Mouse (Mus musculus): ENCODE measurements at regions not wholly inside any gene's neighbourhood (a gene's known extent, or its start where the extent isn't known, plus 50 kb on each side); places are given as distances from the start of the nearest gene placed in this dataset.

DNA sequence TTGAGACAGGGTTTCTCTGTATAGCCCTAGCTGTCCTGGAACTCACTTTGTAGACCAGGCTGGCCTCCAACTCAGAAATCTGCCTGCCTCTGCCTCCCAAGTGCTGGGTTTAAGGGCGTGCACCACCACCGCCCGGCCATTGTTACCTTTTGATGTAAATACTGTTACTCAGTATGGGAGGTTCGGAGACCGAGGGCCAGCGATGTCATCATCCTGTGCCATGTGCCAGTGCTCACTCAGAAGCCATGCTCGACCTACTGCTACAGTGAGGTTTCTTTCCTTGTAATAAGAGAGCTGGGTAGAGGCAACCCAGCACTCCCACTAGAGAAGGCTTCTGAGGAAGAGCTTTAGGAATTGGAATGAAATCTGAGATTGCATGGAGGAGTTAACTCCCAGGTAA lies 191.6 kb upstream of the Tgfbr2 start:
- DNase-seq (ENCODE audit: extremely low spot score, low spot score) = no peak

- no peak for DNase-seq (ENCODE audit: extremely low spot score, low spot score)
Observed at GRCm38 (mm10) chr9:116366193-116366592, 191.0 kb upstream of the Tgfbr2 start.

DNA sequence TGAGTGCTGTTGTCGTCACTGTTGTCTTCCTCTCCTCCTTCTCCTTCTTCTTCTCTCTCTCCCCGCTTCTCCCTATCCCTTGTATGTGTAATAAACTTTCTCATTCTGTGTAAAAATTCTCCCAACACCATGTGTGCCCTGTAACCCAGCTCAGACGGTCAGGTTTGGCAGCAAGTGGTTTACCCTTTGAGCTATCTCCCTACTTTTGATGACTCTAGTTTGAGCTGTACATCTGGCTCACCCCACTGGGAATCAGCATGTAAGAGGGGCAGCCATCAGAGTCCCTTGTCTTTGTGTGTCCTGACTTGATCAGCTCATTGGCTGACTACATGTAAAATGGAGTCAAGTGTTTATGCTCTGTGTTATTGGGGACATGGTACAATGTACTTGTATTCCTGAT lies 190.5 kb upstream of the Tgfbr2 start:
- no peak for DNase-seq (ENCODE audit: extremely low spot score, low spot score)

DNA sequence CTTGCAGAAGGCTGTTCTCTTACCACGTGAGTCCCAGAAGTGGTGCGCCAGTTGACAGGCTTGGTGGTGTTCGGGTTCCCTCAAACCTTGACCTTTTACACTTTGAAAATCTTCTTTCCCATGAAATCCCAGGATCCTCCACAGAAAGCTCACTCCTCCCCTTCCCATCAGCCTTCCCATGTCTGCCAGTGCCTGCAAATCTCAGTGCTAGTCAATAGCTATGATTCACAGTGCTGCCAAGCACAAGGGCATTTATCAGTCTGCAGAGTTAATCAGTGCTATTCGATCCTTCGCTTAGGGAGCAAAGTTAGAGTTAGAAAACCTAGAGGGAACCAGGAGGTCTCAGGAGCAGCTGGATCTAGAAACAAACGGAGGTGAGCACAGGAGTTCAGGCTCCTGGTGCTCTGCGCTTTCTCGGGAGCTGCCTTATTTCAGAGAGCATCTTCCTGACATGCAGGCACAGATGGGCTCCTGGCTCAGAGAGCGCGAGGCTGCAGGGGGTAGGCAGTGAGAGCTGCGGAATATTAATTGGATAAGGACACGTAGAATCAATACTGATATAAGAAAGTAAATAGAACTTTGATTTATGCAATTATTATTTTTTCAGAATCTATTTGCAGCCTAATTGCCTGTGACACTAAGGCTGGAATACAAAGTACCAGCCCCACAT lies 190.0 kb upstream of the Tgfbr2 start:
- no peak for DNase-seq (ENCODE audit: extremely low spot score, low spot score)

DNA sequence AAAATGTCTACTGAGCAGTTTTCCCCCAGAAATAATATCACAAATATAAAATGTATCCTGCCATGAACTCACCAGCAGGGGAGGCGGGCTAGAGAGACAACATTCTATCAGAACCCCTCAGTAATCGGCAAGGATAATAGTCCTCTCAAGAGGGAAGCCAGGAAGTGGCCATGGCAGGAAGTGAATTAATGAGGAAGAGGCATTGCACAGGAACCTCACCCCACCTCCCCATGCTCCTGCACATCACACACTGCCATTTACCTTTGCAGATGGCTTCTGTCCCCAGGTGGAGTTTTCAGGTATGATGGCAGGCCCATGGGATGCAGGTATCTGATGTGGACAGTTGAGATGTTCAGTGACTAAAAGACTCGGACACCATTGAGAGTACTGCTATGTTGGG lies 185.9 kb upstream of the Tgfbr2 start:
- no peak for DNase-seq (ENCODE audit: extremely low spot score, low spot score)

DNA sequence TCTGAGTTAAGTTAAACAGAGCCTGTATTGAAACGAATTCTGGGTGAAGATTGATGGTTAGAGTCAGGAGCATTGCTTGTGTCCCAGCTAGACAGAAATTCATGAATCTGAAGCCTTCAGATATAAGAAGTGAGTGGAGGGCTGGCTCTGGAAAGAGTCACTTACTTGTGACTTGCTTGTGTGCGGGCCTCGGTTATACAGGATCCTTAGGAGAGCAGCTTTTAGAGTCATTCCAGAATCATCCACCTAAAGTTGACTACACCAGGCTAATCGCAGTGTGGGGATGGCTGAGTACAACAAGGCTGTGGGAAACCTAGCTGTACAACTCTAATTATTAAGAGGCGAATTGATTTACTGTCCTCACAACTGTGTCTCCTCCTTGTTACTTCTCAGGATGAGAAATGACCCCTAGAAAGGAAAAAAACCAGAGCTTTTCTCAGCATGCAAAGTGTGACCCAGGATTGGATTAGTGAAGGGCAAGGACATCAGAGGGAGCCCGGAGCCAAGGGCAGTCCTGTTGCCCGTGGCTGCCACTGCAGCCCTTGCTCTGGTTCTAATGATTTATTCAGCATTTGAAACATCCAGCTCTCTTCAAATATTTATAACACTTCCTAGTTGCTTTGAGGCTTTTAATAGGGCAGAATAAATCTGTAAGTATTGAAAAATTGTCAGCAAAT lies 179.0 kb upstream of the Tgfbr2 start:
- DNase-seq (ENCODE audit: extremely low spot score, low spot score) = no peak

GRCm38 (mm10) chr9:116352801-116353494 lies 177.8 kb upstream of the Tgfbr2 start:
- no peak for DNase-seq (ENCODE audit: extremely low spot score, low spot score)

- no peak for DNase-seq (ENCODE audit: extremely low spot score, low spot score)
Observed at GRCm38 (mm10) chr9:116350804-116351547, 175.8 kb upstream of the Tgfbr2 start.

DNA sequence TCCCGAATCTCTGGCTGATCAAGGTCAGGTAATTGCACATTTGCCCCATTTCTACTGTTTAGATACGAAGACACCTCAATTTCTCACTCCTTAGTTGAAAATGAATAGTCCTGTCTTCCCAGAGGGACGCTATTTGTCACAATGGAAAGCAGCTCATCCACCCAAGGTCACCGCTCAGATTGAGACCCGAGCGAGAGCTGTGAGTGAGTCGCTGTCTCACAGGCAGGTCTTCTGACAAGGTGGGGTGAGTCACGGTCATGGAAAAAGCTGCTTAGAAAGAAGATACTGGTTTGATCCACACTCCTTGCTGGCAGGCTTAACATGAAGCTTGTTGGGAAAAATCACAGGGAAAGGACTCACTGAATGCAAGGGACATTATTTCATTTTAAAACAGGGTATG lies 171.9 kb upstream of the Tgfbr2 start:
- no peak for DNase-seq (ENCODE audit: extremely low spot score, low spot score)

- no peak for DNase-seq (ENCODE audit: extremely low spot score, low spot score)
Observed at GRCm38 (mm10) chr9:116346495-116346894, 171.3 kb upstream of the Tgfbr2 start.

DNA sequence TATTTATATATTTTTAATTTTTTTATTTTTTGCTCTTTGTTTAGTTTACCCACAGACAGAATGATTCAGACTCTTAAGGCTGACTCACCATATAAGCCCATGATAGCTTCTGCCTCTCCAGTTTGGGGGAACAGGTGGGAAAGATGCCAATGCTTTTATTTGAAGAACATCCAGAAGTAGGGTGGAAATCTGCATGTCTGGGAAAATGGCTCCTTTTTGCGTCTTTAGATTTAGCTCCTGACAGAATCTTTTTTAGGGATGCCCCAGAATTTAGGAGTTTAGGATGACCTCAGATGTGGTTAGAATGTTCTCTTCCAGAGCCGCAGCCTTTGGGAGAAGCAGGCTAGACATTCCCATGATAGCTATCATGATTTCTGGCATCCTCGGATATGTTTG lies 167.9 kb upstream of the Tgfbr2 start:
- DNase-seq (ENCODE audit: extremely low spot score, low spot score) = no peak

- no peak for DNase-seq (ENCODE audit: extremely low spot score, low spot score)
Observed at GRCm38 (mm10) chr9:116342446-116343085, 167.4 kb upstream of the Tgfbr2 start.

GRCm38 (mm10) chr9:116342009-116342408 lies 166.8 kb upstream of the Tgfbr2 start:
- DNase-seq (ENCODE audit: extremely low spot score, low spot score) = no peak

DNA sequence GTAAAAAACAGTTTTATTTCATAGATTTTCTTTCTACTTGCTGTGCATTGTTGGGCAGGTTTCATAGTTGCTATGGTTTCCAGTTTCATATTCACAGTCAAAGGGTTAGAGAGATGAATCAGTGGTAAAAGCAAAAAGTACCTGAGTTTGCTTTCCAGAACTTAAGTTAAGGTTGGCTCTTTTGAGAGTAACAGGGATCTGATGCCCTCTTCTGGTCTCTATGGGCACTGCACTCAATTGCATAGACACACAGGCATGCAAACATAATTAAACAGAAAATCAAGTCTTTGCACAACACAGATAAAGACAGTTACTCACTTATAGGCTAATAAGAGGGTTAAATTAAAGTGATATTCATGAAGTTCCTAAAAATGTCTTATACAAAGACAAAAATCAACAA lies 165.8 kb upstream of the Tgfbr2 start:
- DNase-seq (ENCODE audit: extremely low spot score, low spot score) = no peak

- DNase-seq (ENCODE audit: extremely low spot score, low spot score) = no peak
Observed at GRCm38 (mm10) chr9:116338729-116339100, 163.6 kb upstream of the Tgfbr2 start.

DNA sequence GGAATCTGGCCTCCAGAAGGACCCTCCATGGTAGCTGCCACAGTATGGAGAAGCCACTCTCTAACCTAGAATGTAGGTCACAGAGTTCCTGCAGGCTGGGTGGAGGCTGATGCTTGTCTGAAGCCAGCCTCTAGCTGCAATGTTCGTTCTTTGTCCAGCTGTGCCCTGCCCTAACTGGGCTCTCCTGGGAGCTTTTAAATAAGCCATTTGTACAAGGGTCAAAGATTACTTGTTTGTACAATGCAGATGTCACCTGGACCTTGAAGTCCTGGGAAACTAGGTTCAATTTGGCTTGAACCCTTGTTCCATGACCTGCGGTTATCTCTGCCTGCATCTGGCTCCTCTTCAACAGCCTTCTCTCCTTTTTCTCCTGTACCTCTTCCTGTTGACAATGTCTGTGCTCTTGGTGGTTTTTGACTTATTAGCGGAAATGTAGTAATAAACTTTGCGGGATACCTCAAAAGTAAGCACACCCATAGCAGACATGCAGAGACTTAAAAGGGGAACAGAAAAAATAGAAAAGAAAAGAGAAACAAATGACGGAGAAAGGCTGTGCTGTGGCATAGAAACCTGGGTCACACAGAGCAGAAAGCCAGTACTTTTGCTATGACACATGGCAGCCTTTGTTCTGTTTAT lies 163.1 kb upstream of the Tgfbr2 start:
- DNase-seq (ENCODE audit: extremely low spot score, low spot score) = no peak

GRCm38 (mm10) chr9:116337446-116338010 lies 162.4 kb upstream of the Tgfbr2 start:
- DNase-seq (ENCODE audit: extremely low spot score, low spot score) = no peak

DNA sequence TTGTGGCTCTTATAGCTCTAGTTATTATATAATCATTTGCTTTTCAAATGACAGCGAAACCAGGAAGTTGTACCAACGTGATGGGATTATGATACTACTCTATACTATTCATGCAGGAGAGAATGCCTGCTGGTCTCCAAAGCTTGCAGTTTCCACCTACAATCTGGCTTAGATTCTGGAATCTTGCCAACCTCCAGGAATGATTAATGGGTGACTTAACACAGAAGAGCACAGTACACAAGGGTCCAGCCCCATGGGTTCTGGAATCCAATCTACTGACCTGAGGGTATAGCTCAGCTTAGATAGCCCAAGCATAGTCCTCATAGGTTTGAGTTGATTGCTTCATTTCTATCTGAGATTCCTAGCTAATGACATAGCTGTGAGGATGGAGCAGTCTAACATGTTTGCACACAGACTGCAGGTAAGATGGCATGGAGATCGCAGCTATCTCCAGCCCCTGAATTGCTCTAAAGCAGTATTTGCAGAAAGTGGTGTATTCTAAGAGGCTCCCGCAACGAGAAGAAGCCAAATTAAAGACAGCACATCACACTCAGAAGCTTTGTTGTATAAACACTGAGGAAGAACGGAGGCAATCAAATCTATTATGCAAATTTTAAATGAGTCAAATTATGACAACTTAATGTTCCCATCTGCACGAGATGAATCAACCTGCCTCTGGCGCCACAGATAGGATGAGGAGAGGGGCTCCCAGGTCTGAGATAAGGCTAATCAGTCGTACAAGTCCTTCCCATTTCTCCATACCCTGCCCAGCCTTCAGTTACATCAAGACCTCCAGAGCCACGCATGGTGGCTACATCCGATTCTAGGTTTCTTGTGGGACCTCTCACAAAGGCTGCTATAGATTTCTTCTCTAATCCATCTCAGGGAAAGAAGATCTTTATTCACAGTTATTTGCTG lies 160.7 kb upstream of the Tgfbr2 start:
- DNase-seq (ENCODE audit: extremely low spot score, low spot score) = no peak

DNA sequence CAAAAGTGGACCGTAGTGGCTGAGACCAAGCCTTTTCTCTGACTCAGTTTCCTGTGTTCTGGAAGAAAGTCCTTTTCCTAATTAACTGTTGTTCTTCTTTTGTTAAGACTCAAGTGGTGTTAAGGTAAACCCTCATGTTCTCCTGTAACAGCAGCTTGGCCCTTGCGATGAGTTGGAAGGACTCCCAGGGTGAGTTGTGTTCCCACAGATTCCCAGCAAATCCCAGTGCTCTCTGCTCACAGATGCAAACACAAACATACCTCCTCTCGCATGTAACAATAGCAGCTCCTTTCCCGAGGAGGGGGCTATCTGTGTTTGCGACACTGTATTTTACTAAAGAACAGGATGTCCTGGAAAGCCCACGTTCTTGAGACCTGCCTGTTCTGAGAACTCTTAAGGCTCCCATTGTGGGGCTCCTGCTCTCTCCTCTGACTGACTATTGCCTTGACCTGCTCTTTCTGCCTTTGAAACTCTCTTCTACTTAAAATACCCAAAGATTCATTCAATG lies 158.8 kb upstream of the Tgfbr2 start:
- no peak for DNase-seq (ENCODE audit: extremely low spot score, low spot score)
